Mouse (Mus musculus) limb, embryonic 12.5 days (tissue): ENCODE results near the gene Slco4a1. TPM values are rescaled to one million over a fixed set of nuclear protein-coding genes. Genes with fewer than 3 reads are reported as not detected.

Experiments
- ATAC-seq: fragments of 200-750 bp; cut with Nextera tagmentation; 2 replicates; pipeline ENCODE4 v1.8.0; 2017; ENCODE audit warnings: low read depth, moderate TSS enrichment; ENCODE audit not compliant: insufficient number of reproducible peaks, insufficient read depth, low FRiP score, low TSS enrichment
- H3K27ac ChIP-seq: fragments of 300-500 bp; sonication (generic); 2 replicates; pipeline ENCODE4 v1.5.1; 2016; ENCODE audit warnings: mild to moderate bottlenecking, moderate library complexity
- H3K27me3 ChIP-seq: fragments of 300-500 bp; sonication (generic); 2 replicates; pipeline ENCODE4 v1.6.1; 2016; ENCODE audit warnings: mild to moderate bottlenecking, moderate library complexity
- H3K36me3 ChIP-seq: fragments of 300-500 bp; sonication (generic); 2 replicates; pipeline ENCODE4 v1.6.1; 2016; ENCODE audit warnings: mild to moderate bottlenecking, moderate library complexity
- H3K4me1 ChIP-seq: fragments of 300-500 bp; sonication (generic); replicated peaks from 2 replicates; pipeline ENCODE4 v1.6.1; 2016
- H3K4me2 ChIP-seq: fragments of 300-500 bp; sonication (generic); 2 replicates; pipeline ENCODE4 v1.6.1; 2016; ENCODE audit warnings: mild to moderate bottlenecking, moderate library complexity
- H3K4me3 ChIP-seq: fragments of 300-500 bp; sonication (generic); replicated peaks from 2 replicates; pipeline ENCODE4 v1.5.1; 2016; ENCODE audit warnings: mild to moderate bottlenecking
- H3K9ac ChIP-seq: fragments of 300-500 bp; sonication (generic); replicated peaks from 2 replicates; pipeline ENCODE4 v1.6.1; 2016; ENCODE audit warnings: mild to moderate bottlenecking, moderate library complexity
- H3K9me3 ChIP-seq: fragments of 300-500 bp; sonication (generic); 2 replicates; pipeline ENCODE4 v1.6.1; 2016; ENCODE audit warnings: mild to moderate bottlenecking, moderate library complexity
- WGBS: fragments of 180-500 bp; shearing (Covaris S2); methylation state at CpG from one replicate; pipeline ENCODE4 v1.1.7; 2016; 5-methylcytosine and 5-hydroxymethylcytosine counted together
- polyA plus RNA-seq: library from polyadenylated mRNA; unstranded; fragments of >200 nt; fragmentation: Nextera tagmentation; extraction: Ambion mirVana; gene quantifications from 2 replicates; pipeline ENCODE4 v1.2.1, GENCODE M21; 2016

Slco4a1 gene
- 0.43 and 0.90 TPM in 2 replicates for polyA plus RNA-seq

- Histone ChIP-seq H3K9ac (peak within 1 kb of the TSS; percentile 27; the same call in 1 of the 2 replicates), H3K9me3 (no peaks in the 10 kb centered on the region), H3K4me1 (peaks cover 16% of the 10 kb centered on the region), H3K4me3 (peak within 1 kb of the TSS; percentile 51), H3K36me3 (no peaks in the 10 kb centered on the region), H3K27me3 (peaks cover 62% of the 10 kb centered on the region), H3K4me2 (peak within 1 kb of the TSS; percentile 95), H3K27ac (no peak within 1 kb of the TSS)
- peak; percentile 91 for ATAC-seq
- 2% methylated on average over 65 of the region's 65 CpGs for WGBS
Observed at GRCm38 (mm10) chr2:180455723-180456698, at the start of gene Slco4a1. Gene Slco4a1, plus strand, starts transcription at chr2:180456245.

GRCm38 (mm10) chr2:180408410-180408809 lies 47.6 kb upstream of the Slco4a1 start:
- no peak overlapping the region for H3K9ac ChIP-seq
- no peak overlapping the region for H3K27ac ChIP-seq
- no peaks in the 10 kb centered on the region for H3K9me3 ChIP-seq
- H3K36me3 ChIP-seq, result no peaks in the 10 kb centered on the region
- H3K4me3 ChIP-seq, result no peak overlapping the region
- no peaks in the 10 kb centered on the region for H3K4me1 ChIP-seq
- ATAC-seq, result no peak
- peaks cover 5% of the 10 kb centered on the region; the same call in 1 of the 2 replicates for H3K27me3 ChIP-seq
- 24% methylated on average over 2 of the region's 2 CpGs for WGBS
- no peak overlapping the region for H3K4me2 ChIP-seq

GRCm38 (mm10) chr2:180410432-180410831 lies 45.6 kb upstream of the Slco4a1 start:
- Histone ChIP-seq H3K9ac (no peak overlapping the region), H3K9me3 (no peaks in the 10 kb centered on the region), H3K4me3 (no peak overlapping the region), H3K36me3 (no peaks in the 10 kb centered on the region), H3K4me2 (no peak overlapping the region), H3K27me3 (peaks cover 5% of the 10 kb centered on the region; the same call in 1 of the 2 replicates), H3K27ac (no peak overlapping the region), H3K4me1 (no peaks in the 10 kb centered on the region)
- WGBS, result 72% methylated on average over 8 of the region's 8 CpGs
- ATAC-seq, result no peak

- Histone ChIP-seq H3K27me3 (peaks cover 5% of the 10 kb centered on the region; the same call in 1 of the 2 replicates), H3K9ac (no peak overlapping the region), H3K27ac (no peak overlapping the region), H3K4me2 (no peak overlapping the region), H3K36me3 (no peaks in the 10 kb centered on the region), H3K4me3 (no peak overlapping the region), H3K9me3 (no peaks in the 10 kb centered on the region), H3K4me1 (no peaks in the 10 kb centered on the region)
- 13% methylated on average over 8 of the region's 8 CpGs for WGBS
- no peak for ATAC-seq
Observed at GRCm38 (mm10) chr2:180411013-180411412, 45.0 kb upstream of the Slco4a1 start.

- Histone ChIP-seq H3K4me2 (no peak overlapping the region), H3K36me3 (no peaks in the 10 kb centered on the region), H3K27me3 (peaks cover 5% of the 10 kb centered on the region; the same call in 1 of the 2 replicates), H3K27ac (no peak overlapping the region), H3K9ac (no peak overlapping the region), H3K9me3 (no peaks in the 10 kb centered on the region), H3K4me3 (no peak overlapping the region), H3K4me1 (no peaks in the 10 kb centered on the region)
- 53% methylated on average over 3 of the region's 3 CpGs for WGBS
- ATAC-seq, result no peak
Observed at GRCm38 (mm10) chr2:180415627-180416026, 40.4 kb upstream of the Slco4a1 start.

GRCm38 (mm10) chr2:180417731-180418130 lies 38.3 kb upstream of the Slco4a1 start:
- no peak for ATAC-seq
- 15% methylated on average over 9 of the region's 9 CpGs for WGBS
- Histone ChIP-seq H3K36me3 (no peaks in the 10 kb centered on the region), H3K9ac (no peak overlapping the region), H3K27ac (no peak overlapping the region), H3K27me3 (no peaks in the 10 kb centered on the region; the same call in 1 of the 2 replicates), H3K4me3 (no peak overlapping the region), H3K9me3 (no peaks in the 10 kb centered on the region), H3K4me2 (no peak overlapping the region), H3K4me1 (no peaks in the 10 kb centered on the region)

- Histone ChIP-seq H3K27ac (no peak overlapping the region), H3K9ac (no peak overlapping the region), H3K4me1 (no peaks in the 10 kb centered on the region), H3K36me3 (no peaks in the 10 kb centered on the region), H3K27me3 (no peaks in the 10 kb centered on the region; the same call in 1 of the 2 replicates), H3K9me3 (no peaks in the 10 kb centered on the region), H3K4me2 (no peak overlapping the region), H3K4me3 (no peak overlapping the region)
- 85% methylated on average over 3 of the region's 3 CpGs for WGBS
- no peak for ATAC-seq
Observed at GRCm38 (mm10) chr2:180420641-180421040, 35.4 kb upstream of the Slco4a1 start.

GRCm38 (mm10) chr2:180425115-180425514 lies 30.9 kb upstream of the Slco4a1 start:
- Histone ChIP-seq H3K27ac (no peak overlapping the region), H3K4me2 (no peak overlapping the region), H3K9me3 (no peaks in the 10 kb centered on the region), H3K27me3 (no peaks in the 10 kb centered on the region), H3K4me1 (no peaks in the 10 kb centered on the region), H3K9ac (no peak overlapping the region), H3K4me3 (no peak overlapping the region), H3K36me3 (no peaks in the 10 kb centered on the region)
- no peak for ATAC-seq
- WGBS, result 35% methylated on average over 2 of the region's 2 CpGs

- peaks cover 5% of the 10 kb centered on the region; the same call in 1 of the 2 replicates for H3K4me1 ChIP-seq
- ATAC-seq, result no peak
- no peak overlapping the region for H3K4me3 ChIP-seq
- no peak overlapping the region for H3K27ac ChIP-seq
- 58% methylated on average over 8 of the region's 8 CpGs for WGBS
- H3K27me3 ChIP-seq, result peaks cover 3% of the 10 kb centered on the region; the same call in 1 of the 2 replicates
- H3K4me2 ChIP-seq, result no peak overlapping the region
- H3K36me3 ChIP-seq, result no peaks in the 10 kb centered on the region
- no peak overlapping the region for H3K9ac ChIP-seq
- no peaks in the 10 kb centered on the region for H3K9me3 ChIP-seq
Observed at GRCm38 (mm10) chr2:180427073-180427472, 29.0 kb upstream of the Slco4a1 start.

GRCm38 (mm10) chr2:180428331-180428730 lies 27.7 kb upstream of the Slco4a1 start:
- Histone ChIP-seq H3K27ac (no peak overlapping the region), H3K36me3 (no peaks in the 10 kb centered on the region), H3K27me3 (peaks cover 3% of the 10 kb centered on the region; the same call in 1 of the 2 replicates), H3K9me3 (no peaks in the 10 kb centered on the region), H3K9ac (no peak overlapping the region), H3K4me1 (peaks cover 17% of the 10 kb centered on the region), H3K4me3 (no peak overlapping the region), H3K4me2 (no peak overlapping the region)
- ATAC-seq, result no peak
- WGBS, result 25% methylated on average over 2 of the region's 2 CpGs

- no peak overlapping the region for H3K4me3 ChIP-seq
- peaks cover 3% of the 10 kb centered on the region; the same call in 1 of the 2 replicates for H3K27me3 ChIP-seq
- WGBS, result 76% methylated on average over 11 of the region's 11 CpGs
- ATAC-seq, result no peak
- H3K27ac ChIP-seq, result no peak overlapping the region
- no peaks in the 10 kb centered on the region for H3K9me3 ChIP-seq
- H3K36me3 ChIP-seq, result no peaks in the 10 kb centered on the region
- peaks cover 34% of the 10 kb centered on the region for H3K4me1 ChIP-seq
- no peak overlapping the region for H3K9ac ChIP-seq
- H3K4me2 ChIP-seq, result no peak overlapping the region
Observed at GRCm38 (mm10) chr2:180430648-180431047, 25.4 kb upstream of the Slco4a1 start.
